Mouse (Mus musculus) bone marrow macrophage, adult 2 months (primary cell): Measurements from ENCODE around the gene Hormad2.

Source experiments
- CTCF ChIP-seq: IDR thresholded peaks from 2 replicates; pipeline ENCODE4 v1.5.1; 2012; ENCODE audit warnings: low read depth, mild to moderate bottlenecking, low read length, moderate library complexity
- POLR2A ChIP-seq: IDR thresholded peaks from 2 replicates; pipeline ENCODE4 v1.6.1; 2012; ENCODE audit warnings: mild to moderate bottlenecking, low read depth, low read length, borderline replicate concordance

- no peak for TF ChIP-seq CTCF
- TF ChIP-seq POLR2A, result no peak
These were observed 100.7 kb downstream of the Hormad2 start for GRCm38 (mm10) chr11:4340109-4340779.
